ENCODE assay signal across 8 mouse cellular contexts in genomic region chr6:81987010-81987409, GRCm38 (mm10). TPM values are rescaled to one million over a fixed set of nuclear protein-coding genes. Genes with fewer than 3 reads are reported as not detected.
A peak's percentile ranks its signal among the peaks of the same experiment; 100 is the strongest.
DNase-seq lines count a peak whose midpoint lies in the region; ATAC-seq and TF ChIP-seq lines count a peak whose summit lies in the region.

No protein-coding gene starts in this region.

- no peak overlapping the region for H3K27ac ChIP-seq in bone marrow, adult 2 months (ENCODE audit: control insufficient read depth, insufficient read depth, low read depth, low read length, poor library complexity)
- H3K27ac ChIP-seq in embryonic fibroblast, embryonic 13.5 days (ENCODE audit: insufficient read depth, low read length), result no peak overlapping the region
- H3K27ac ChIP-seq in heart, embryonic 15.5 days, result no peak overlapping the region
- peak overlapping the region; percentile 77 for H3K27ac ChIP-seq in kidney, postnatal 0 days
- no peak overlapping the region for H3K27ac ChIP-seq in liver, embryonic 11.5 days (ENCODE audit: low read depth, low read length)
- H3K27ac ChIP-seq in neural tube, embryonic 11.5 days (ENCODE audit: low read depth, low read length), result no peak overlapping the region
- no peak overlapping the region for H3K27ac ChIP-seq in stomach, embryonic 14.5 days (ENCODE audit: low read length)

- no peak overlapping the region for H3K4me2 ChIP-seq in heart, embryonic 15.5 days
- no peak overlapping the region for H3K4me2 ChIP-seq in kidney, postnatal 0 days (ENCODE audit: low read length)
- no peak overlapping the region for H3K4me2 ChIP-seq in liver, embryonic 11.5 days
- H3K4me2 ChIP-seq in neural tube, embryonic 11.5 days (ENCODE audit: low read depth), result no peak overlapping the region
- no peak overlapping the region for H3K4me2 ChIP-seq in stomach, embryonic 14.5 days (replicated peaks; ENCODE audit: low read depth, low read length)

- TF ChIP-seq CTCF in bone marrow, adult 2 months (IDR thresholded peaks at IDR 0.05; ENCODE audit: control insufficient read depth, insufficient read depth, low read length), result peak; percentile 69
- peak; percentile 63 for TF ChIP-seq CTCF in embryonic fibroblast, embryonic 13.5 days (IDR thresholded peaks at IDR 0.05; ENCODE audit: borderline replicate concordance, insufficient read depth, low read length)
- peak; percentile 95 for TF ChIP-seq CTCF in kidney, postnatal 0 days (IDR thresholded peaks at IDR 0.05; ENCODE audit: low read depth)

- H3K4me1 ChIP-seq in bone marrow, adult 2 months (ENCODE audit: control insufficient read depth, insufficient read depth, low read length), result peaks cover 2% of the 10 kb centered on the region; the same call in 1 of the 2 replicates
- no peaks in the 10 kb centered on the region for H3K4me1 ChIP-seq in embryonic fibroblast, embryonic 13.5 days (ENCODE audit: control insufficient read depth, insufficient read depth, low read length)
- H3K4me1 ChIP-seq in heart, embryonic 15.5 days (replicated peaks), result peaks cover 5% of the 10 kb centered on the region; the same call in 1 of the 2 replicates
- 0 out of 2 replicates have a peak, but pooled peaks cover 9% of the 10 kb centered on the region for H3K4me1 ChIP-seq in kidney, postnatal 0 days (replicated peaks; ENCODE audit: insufficient read depth, low read length)
- no peaks in the 10 kb centered on the region; the same call in 1 of the 2 replicates for H3K4me1 ChIP-seq in liver, embryonic 11.5 days (replicated peaks; ENCODE audit: control insufficient read depth, insufficient read depth, low read length)
- no peaks in the 10 kb centered on the region for H3K4me1 ChIP-seq in neural tube, embryonic 11.5 days (ENCODE audit: control insufficient read depth, insufficient read depth, low read length)
- H3K4me1 ChIP-seq in stomach, embryonic 14.5 days (ENCODE audit: control insufficient read depth, insufficient read depth, low read length), result peaks cover 4% of the 10 kb centered on the region; the same call in 1 of the 2 replicates

- no peak for TF ChIP-seq POLR2A in bone marrow, adult 2 months (IDR thresholded peaks at IDR 0.05; ENCODE audit: borderline replicate concordance, control insufficient read depth, low read depth, low read length)
- no peak for TF ChIP-seq POLR2A in embryonic fibroblast, embryonic 13.5 days (IDR thresholded peaks at IDR 0.05; ENCODE audit: low read depth, low read length)

- ATAC-seq in heart, embryonic 15.5 days (replicated peaks; ENCODE audit: insufficient number of reproducible peaks, insufficient read depth, low FRiP score, low read depth), result 0 out of 2 replicates have a peak, but pooled peaks have one; percentile 45
- ATAC-seq in kidney, postnatal 0 days (replicated peaks; ENCODE audit: low FRiP score, low read depth), result peak; percentile 85
- peak; percentile 62; the same call in 1 of the 2 replicates for ATAC-seq in liver, embryonic 11.5 days (replicated peaks; ENCODE audit: low FRiP score)
- ATAC-seq in neural tube, embryonic 11.5 days (ENCODE audit: insufficient read depth, low FRiP score, low TSS enrichment), result peak; percentile 72
- peak; percentile 78; the same call in 1 of the 2 replicates for ATAC-seq in stomach, embryonic 14.5 days (ENCODE audit: insufficient number of reproducible peaks, insufficient read depth, low FRiP score, low read depth)

- no peaks in the 10 kb centered on the region for H3K36me3 ChIP-seq in heart, embryonic 15.5 days
- H3K36me3 ChIP-seq in kidney, postnatal 0 days (ENCODE audit: insufficient read depth, low read length), result no peaks in the 10 kb centered on the region
- no peaks in the 10 kb centered on the region for H3K36me3 ChIP-seq in liver, embryonic 11.5 days (ENCODE audit: control insufficient read depth, insufficient read depth, low read length)
- H3K36me3 ChIP-seq in neural tube, embryonic 11.5 days (ENCODE audit: control insufficient read depth, insufficient read depth, low read length), result no peaks in the 10 kb centered on the region
- no peaks in the 10 kb centered on the region for H3K36me3 ChIP-seq in stomach, embryonic 14.5 days (ENCODE audit: control insufficient read depth, insufficient read depth, low read length)

- no peaks in the 10 kb centered on the region for H3K27me3 ChIP-seq in heart, embryonic 15.5 days
- no peaks in the 10 kb centered on the region for H3K27me3 ChIP-seq in kidney, postnatal 0 days (ENCODE audit: insufficient read depth, low read length)
- no peaks in the 10 kb centered on the region for H3K27me3 ChIP-seq in liver, embryonic 11.5 days (replicated peaks; ENCODE audit: control insufficient read depth, insufficient read depth, low read length)
- no peaks in the 10 kb centered on the region for H3K27me3 ChIP-seq in neural tube, embryonic 11.5 days (ENCODE audit: control insufficient read depth, insufficient read depth, low read length)
- no peaks in the 10 kb centered on the region for H3K27me3 ChIP-seq in stomach, embryonic 14.5 days (ENCODE audit: control insufficient read depth, insufficient read depth, low read length)

- under 1% methylated on average over 9 of the region's 9 CpGs for WGBS in bone marrow, adult 2 months
- WGBS in heart, embryonic 15.5 days, result 4% methylated on average over 9 of the region's 9 CpGs
- WGBS in kidney, postnatal 0 days, result 4% methylated on average over 9 of the region's 9 CpGs
- WGBS in liver, embryonic 11.5 days, result under 1% methylated on average over 9 of the region's 9 CpGs
- 2% methylated on average over 9 of the region's 9 CpGs for WGBS in neural tube, embryonic 11.5 days
- 3% methylated on average over 9 of the region's 9 CpGs for WGBS in stomach, embryonic 14.5 days

- H3K9ac ChIP-seq in heart, embryonic 15.5 days, result no peak overlapping the region
- H3K9ac ChIP-seq in kidney, postnatal 0 days (ENCODE audit: low read depth, low read length), result no peak overlapping the region
- H3K9ac ChIP-seq in liver, embryonic 11.5 days (ENCODE audit: low read depth, low read length), result no peak overlapping the region
- no peak overlapping the region for H3K9ac ChIP-seq in neural tube, embryonic 11.5 days (ENCODE audit: low read length)
- H3K9ac ChIP-seq in stomach, embryonic 14.5 days (replicated peaks; ENCODE audit: low read depth, low read length), result no peak overlapping the region

- no peak overlapping the region for H3K4me3 ChIP-seq in bone marrow, adult 2 months (replicated peaks; ENCODE audit: control insufficient read depth, low read depth, low read length)
- H3K4me3 ChIP-seq in embryonic fibroblast, embryonic 13.5 days (ENCODE audit: insufficient read depth, low read length), result no peak overlapping the region
- H3K4me3 ChIP-seq in heart, embryonic 15.5 days, result no peak overlapping the region
- H3K4me3 ChIP-seq in kidney, postnatal 0 days (replicated peaks; ENCODE audit: low read depth, low read length), result no peak overlapping the region
- no peak overlapping the region for H3K4me3 ChIP-seq in liver, embryonic 11.5 days (ENCODE audit: low read depth, low read length)
- H3K4me3 ChIP-seq in neural tube, embryonic 11.5 days (ENCODE audit: low read depth, low read length), result no peak overlapping the region
- H3K4me3 ChIP-seq in stomach, embryonic 14.5 days (ENCODE audit: low read depth, low read length), result no peak overlapping the region

- no peaks in the 10 kb centered on the region for H3K9me3 ChIP-seq in heart, embryonic 15.5 days (replicated peaks)
- H3K9me3 ChIP-seq in kidney, postnatal 0 days (replicated peaks; ENCODE audit: low read length), result no peaks in the 10 kb centered on the region
- no peaks in the 10 kb centered on the region for H3K9me3 ChIP-seq in liver, embryonic 11.5 days (ENCODE audit: control insufficient read depth, low read length)
- no peaks in the 10 kb centered on the region for H3K9me3 ChIP-seq in neural tube, embryonic 11.5 days (ENCODE audit: control insufficient read depth, low read length)
- H3K9me3 ChIP-seq in stomach, embryonic 14.5 days (ENCODE audit: control insufficient read depth, low read depth, low read length), result no peaks in the 10 kb centered on the region

- DNase-seq in A20 (ENCODE audit: low read depth, low spot score), result peak; percentile 52
- peak; percentile 89 for DNase-seq in kidney, postnatal 0 days (ENCODE audit: low spot score)
- peak; percentile 65 for DNase-seq in liver, embryonic 11.5 days (ENCODE audit: low spot score)
- peak; percentile 85 for DNase-seq in neural tube, embryonic 11.5 days (ENCODE audit: low spot score)

RNA-seq across cellular contexts. Expression of gene Mrpl19, which starts 21.3 kb away (rescaled TPM):
- polyA plus RNA-seq in bone marrow, adult 2 months (2011; ENCODE audit: insufficient read depth, insufficient read length, low replicate concordance, missing spikeins), result 8.0 and 10.4 TPM in 2 replicates
- polyA plus RNA-seq in embryonic fibroblast, embryonic 13.5 days (2011; ENCODE audit: insufficient read length, low read depth, missing spikeins), result 19.9 and 22.2 TPM in 2 replicates
- 47.2 and 49.7 TPM in 2 replicates for polyA plus RNA-seq in heart, embryonic 15.5 days (2015; fragmentation: Nextera tagmentation; extraction: Ambion mirVana)
- polyA plus RNA-seq in kidney, postnatal 0 days (2015; fragmentation: Nextera tagmentation; extraction: Ambion mirVana), result 30.7 and 36.1 TPM in 2 replicates
- polyA plus RNA-seq in liver, embryonic 11.5 days (2014; fragmentation: Nextera tagmentation; extraction: Ambion mirVana), result 77.9 and 81.9 TPM in 2 replicates
- polyA plus RNA-seq in neural tube, embryonic 11.5 days (2014; fragmentation: Nextera tagmentation; extraction: Ambion mirVana), result 60.1 and 62.3 TPM in 2 replicates
- polyA plus RNA-seq in stomach, embryonic 14.5 days (2014; fragmentation: Nextera tagmentation; extraction: Ambion mirVana), result 48.6 and 53.1 TPM in 2 replicates

RNA-seq across cellular contexts. Expression of gene Eva1a, which starts 53.8 kb away (rescaled TPM):
- 1.1 TPM in 1 of 2 replicates, not detected in the other for polyA plus RNA-seq in bone marrow, adult 2 months (2011; ENCODE audit: insufficient read depth, insufficient read length, low replicate concordance, missing spikeins)
- 3.6 and 4.6 TPM in 2 replicates for polyA plus RNA-seq in embryonic fibroblast, embryonic 13.5 days (2011; ENCODE audit: insufficient read length, low read depth, missing spikeins)
- polyA plus RNA-seq in heart, embryonic 15.5 days (2015; fragmentation: Nextera tagmentation; extraction: Ambion mirVana), result 5.2 and 8.1 TPM in 2 replicates
- 60.8 and 62.5 TPM in 2 replicates for polyA plus RNA-seq in kidney, postnatal 0 days (2015; fragmentation: Nextera tagmentation; extraction: Ambion mirVana)
- 4.2 and 4.6 TPM in 2 replicates for polyA plus RNA-seq in liver, embryonic 11.5 days (2014; fragmentation: Nextera tagmentation; extraction: Ambion mirVana)
- polyA plus RNA-seq in neural tube, embryonic 11.5 days (2014; fragmentation: Nextera tagmentation; extraction: Ambion mirVana), result 4.7 and 4.8 TPM in 2 replicates
- 25.2 and 26.1 TPM in 2 replicates for polyA plus RNA-seq in stomach, embryonic 14.5 days (2014; fragmentation: Nextera tagmentation; extraction: Ambion mirVana)
